Comparison of ENCODE assay signal across 8 mouse cellular contexts in genomic region chr8:70596775-70597416, GRCm38 (mm10). TPM values are rescaled to one million over a fixed set of nuclear protein-coding genes. Genes with fewer than 3 reads are reported as not detected.
DNase-seq lines count a peak whose midpoint lies in the region; ATAC-seq and TF ChIP-seq lines count a peak whose summit lies in the region.

No protein-coding gene starts in this region.

- H3K4me2 ChIP-seq in forebrain, embryonic 15.5 days (replicated peaks), result peak overlapping the region; percentile 90
- H3K4me2 ChIP-seq in liver, postnatal 0 days (ENCODE audit: low read depth, low read length), result no peak overlapping the region

- ATAC-seq in forebrain, embryonic 15.5 days (replicated peaks), result no peak
- no peak for ATAC-seq in liver, postnatal 0 days

- peaks cover 68% of the 10 kb centered on the region for H3K4me1 ChIP-seq in forebrain, embryonic 15.5 days
- H3K4me1 ChIP-seq in liver, postnatal 0 days (ENCODE audit: insufficient read depth), result peaks cover 42% of the 10 kb centered on the region

- DNase-seq in kidney, postnatal 4 days, result peak; percentile 58 to 70
- DNase-seq in kidney, adult 18-20 months, result no peak
- peak; percentile 80 for DNase-seq in cerebellum, adult 11-12 months
- no peak for DNase-seq in liver, postnatal 0 days
- no peak for DNase-seq in adrenal gland, adult 2 months
- DNase-seq in frontal cortex, postnatal 36 days (ENCODE audit: low spot score in 2 of 2), result no peak
- DNase-seq in right cerebral cortex, adult 2 months (ENCODE audit: low spot score in 2 of 2), result no peak

- 78% methylated on average over 17 of the region's 17 CpGs for WGBS in forebrain, embryonic 15.5 days
- 81% methylated on average over 17 of the region's 17 CpGs for WGBS in liver, postnatal 0 days (ENCODE audit: insufficient replicate concordance)

- H3K4me3 ChIP-seq in forebrain, embryonic 15.5 days, result peak overlapping the region; percentile 49; the same call in 1 of the 2 replicates
- no peak overlapping the region for H3K4me3 ChIP-seq in liver, postnatal 0 days (ENCODE audit: low read depth, low read length)

- H3K27me3 ChIP-seq in forebrain, embryonic 15.5 days, result no peaks in the 10 kb centered on the region
- H3K27me3 ChIP-seq in liver, postnatal 0 days (ENCODE audit: insufficient read depth, low read length), result no peaks in the 10 kb centered on the region

- 0 out of 2 replicates have a peak, but pooled peaks cover 2% of the 10 kb centered on the region for H3K36me3 ChIP-seq in forebrain, embryonic 15.5 days
- peaks cover 13% of the 10 kb centered on the region for H3K36me3 ChIP-seq in liver, postnatal 0 days (replicated peaks; ENCODE audit: insufficient read depth, low read length)

- no peak for TF ChIP-seq EP300 in liver, postnatal 0 days (IDR thresholded peaks at IDR 0.05; ENCODE audit: low read depth)

- peak overlapping the region; percentile 66; the same call in 1 of the 2 replicates for H3K9ac ChIP-seq in forebrain, embryonic 15.5 days (replicated peaks)
- H3K9ac ChIP-seq in liver, postnatal 0 days (replicated peaks), result no peak overlapping the region

- TF ChIP-seq CTCF in liver, postnatal 0 days (IDR thresholded peaks at IDR 0.05; ENCODE audit: low read depth), result peak; percentile 30

- H3K27ac ChIP-seq in forebrain, embryonic 15.5 days (replicated peaks), result no peak overlapping the region
- no peak overlapping the region for H3K27ac ChIP-seq in liver, postnatal 0 days (ENCODE audit: low read depth)

- no peaks in the 10 kb centered on the region for H3K9me3 ChIP-seq in forebrain, embryonic 15.5 days
- no peaks in the 10 kb centered on the region for H3K9me3 ChIP-seq in liver, postnatal 0 days (ENCODE audit: low read length)

RNA-seq across cellular contexts. Expression of gene Isyna1, which starts 2.7 kb away (rescaled TPM):
- polyA plus RNA-seq in forebrain, embryonic 15.5 days (2015; fragmentation: Nextera tagmentation; extraction: Ambion mirVana), result 116 TPM in 2 replicates
- 18.8 and 21.6 TPM in 2 replicates for polyA plus RNA-seq in liver, postnatal 0 days (2015; fragmentation: Nextera tagmentation; extraction: Ambion mirVana)
- total RNA-seq in adrenal gland, adult 2 months (2021), result 100 to 1,000 TPM; 103 to 199 TPM
- polyA plus RNA-seq in adrenal gland, adult 2 months (2012; rRNA removed), result 344 and 376 TPM in 2 replicates

RNA-seq across cellular contexts. Expression of gene Ssbp4, which starts 11.8 kb away (rescaled TPM):
- 114 TPM in 2 replicates for polyA plus RNA-seq in forebrain, embryonic 15.5 days (2015; fragmentation: Nextera tagmentation; extraction: Ambion mirVana)
- polyA plus RNA-seq in liver, postnatal 0 days (2015; fragmentation: Nextera tagmentation; extraction: Ambion mirVana), result 32.5 and 35.4 TPM in 2 replicates
- 100 to 1,000 TPM in 1 of 2 experiments, 10 to 100 TPM in 1; 76.2 to 110 TPM for total RNA-seq in adrenal gland, adult 2 months (2021)
- polyA plus RNA-seq in adrenal gland, adult 2 months (2012; rRNA removed), result 476 and 593 TPM in 2 replicates

RNA-seq across cellular contexts. Expression of gene Lrrc25, which starts 19.1 kb away (rescaled TPM):
- polyA plus RNA-seq in forebrain, embryonic 15.5 days (2015; fragmentation: Nextera tagmentation; extraction: Ambion mirVana), result 0.74 and 1.3 TPM in 2 replicates
- polyA plus RNA-seq in liver, postnatal 0 days (2015; fragmentation: Nextera tagmentation; extraction: Ambion mirVana), result 9.8 and 10.4 TPM in 2 replicates
- 1 to 10 TPM; 1.8 to 3.6 TPM for total RNA-seq in adrenal gland, adult 2 months (2021)
- 8.4 and 11.1 TPM in 2 replicates for polyA plus RNA-seq in adrenal gland, adult 2 months (2012; rRNA removed)

RNA-seq across cellular contexts. Expression of gene Gdf15, which starts 35.4 kb away (rescaled TPM):
- not detected in 2 replicates for polyA plus RNA-seq in forebrain, embryonic 15.5 days (2015; fragmentation: Nextera tagmentation; extraction: Ambion mirVana)
- polyA plus RNA-seq in liver, postnatal 0 days (2015; fragmentation: Nextera tagmentation; extraction: Ambion mirVana), result 2.1 and 2.3 TPM in 2 replicates
- total RNA-seq in adrenal gland, adult 2 months (2021), result 10 to 100 TPM in 1 of 2 experiments, 1 to 10 TPM in 1; 1.3 to 44.6 TPM
- 18.5 and 22.2 TPM in 2 replicates for polyA plus RNA-seq in adrenal gland, adult 2 months (2012; rRNA removed)

RNA-seq across cellular contexts. Expression of gene Ell, which starts 57.6 kb away (rescaled TPM):
- 17.4 and 19.2 TPM in 2 replicates for polyA plus RNA-seq in forebrain, embryonic 15.5 days (2015; fragmentation: Nextera tagmentation; extraction: Ambion mirVana)
- 9.5 and 9.7 TPM in 2 replicates for polyA plus RNA-seq in liver, postnatal 0 days (2015; fragmentation: Nextera tagmentation; extraction: Ambion mirVana)
- 10 to 100 TPM; 26.1 to 29.6 TPM for total RNA-seq in adrenal gland, adult 2 months (2021)
- polyA plus RNA-seq in adrenal gland, adult 2 months (2012; rRNA removed), result 31.1 and 36.1 TPM in 2 replicates

Comparison
In these comparisons a context has a peak if more than half of its experiments do, and no peak if none do; other contexts are left out.
1. DNase-seq: peak in kidney, postnatal 4 days (2 of 2) and cerebellum, adult 11-12 months (single experiment); none in kidney, adult 18-20 months (single experiment), liver, postnatal 0 days (single experiment), adrenal gland, adult 2 months (single experiment), frontal cortex, postnatal 36 days (0 of 2) and right cerebral cortex, adult 2 months (0 of 2).